Mouse (Mus musculus) left cerebral cortex, postnatal 10 days (tissue): ENCODE data around the gene Glb1l3. TPM values are rescaled to one million over a fixed set of nuclear protein-coding genes. Genes with fewer than 3 reads are reported as not detected.

Experiments
- total RNA-seq, 2 experiments: library from RNA; stranded (reverse); gene quantifications; 2 replicates each; pipeline ENCODE4 v1.2.3; 2021

The Glb1l3 gene
- total RNA-seq, 2 experiments from 2014 or later = not detected

Other genes starting within 250 kb of the Glb1l3 start
- gene B3gat1, start 127.2 kb downstream of the Glb1l3 start, total RNA-seq = 100 to 1,000 TPM; 280 to 297 TPM
- under 1 TPM; 0.21 to 0.97 TPM for gene Glb1l2, start 54.4 kb downstream of the Glb1l3 start, total RNA-seq
- not detected for gene Gm1110, start 62.2 kb upstream of the Glb1l3 start, total RNA-seq
- 10 to 100 TPM; 27.1 to 29.1 TPM for gene Acad8, start 138.7 kb upstream of the Glb1l3 start, total RNA-seq
- 10 to 100 TPM; 76.9 to 79.6 TPM for gene Thyn1, start 138.8 kb upstream of the Glb1l3 start, total RNA-seq
- gene Vps26b, start 169.2 kb upstream of the Glb1l3 start, total RNA-seq = 100 to 1,000 TPM; 117 to 119 TPM
- gene Ncapd3, start 169.3 kb upstream of the Glb1l3 start, total RNA-seq = 10 to 100 TPM; 18.3 to 19.9 TPM